Mouse (Mus musculus) heart, postnatal 14 days (tissue): ENCODE data around the gene Olfr15. TPM values are rescaled to one million over a fixed set of nuclear protein-coding genes. Genes with fewer than 3 reads are reported as not detected.
A peak's percentile ranks its signal among the peaks of the same experiment; 100 is the strongest.

Experiments
- DNase-seq, 2 experiments: peaks; one replicate each; pipeline ENCODE4 v3.0.0; 2021 to 2022
- intact Hi-C: fragments of 180-260 bp; cut with DNase I; formaldehyde crosslinking; loops from one replicate; pipeline ENCODE4 v1.15.1; 2025
- total RNA-seq, 2 experiments: library from RNA; stranded (reverse); gene quantifications; 2 replicates each; pipeline ENCODE4 v1.2.3; 2021

Gene Olfr15
- total RNA-seq, 2 experiments from 2014 or later: not detected

GRCm38 (mm10) chr16:3871815-3872214 is 41.1 kb downstream of the Olfr15 start:
- intact Hi-C loops: loop anchor here (5.0 kb wide), 1 partner anchor 35 kb away; the partner anchor contains the start of genes 1700037C18Rik and Cluap1
- no peak for DNase-seq

DNA sequence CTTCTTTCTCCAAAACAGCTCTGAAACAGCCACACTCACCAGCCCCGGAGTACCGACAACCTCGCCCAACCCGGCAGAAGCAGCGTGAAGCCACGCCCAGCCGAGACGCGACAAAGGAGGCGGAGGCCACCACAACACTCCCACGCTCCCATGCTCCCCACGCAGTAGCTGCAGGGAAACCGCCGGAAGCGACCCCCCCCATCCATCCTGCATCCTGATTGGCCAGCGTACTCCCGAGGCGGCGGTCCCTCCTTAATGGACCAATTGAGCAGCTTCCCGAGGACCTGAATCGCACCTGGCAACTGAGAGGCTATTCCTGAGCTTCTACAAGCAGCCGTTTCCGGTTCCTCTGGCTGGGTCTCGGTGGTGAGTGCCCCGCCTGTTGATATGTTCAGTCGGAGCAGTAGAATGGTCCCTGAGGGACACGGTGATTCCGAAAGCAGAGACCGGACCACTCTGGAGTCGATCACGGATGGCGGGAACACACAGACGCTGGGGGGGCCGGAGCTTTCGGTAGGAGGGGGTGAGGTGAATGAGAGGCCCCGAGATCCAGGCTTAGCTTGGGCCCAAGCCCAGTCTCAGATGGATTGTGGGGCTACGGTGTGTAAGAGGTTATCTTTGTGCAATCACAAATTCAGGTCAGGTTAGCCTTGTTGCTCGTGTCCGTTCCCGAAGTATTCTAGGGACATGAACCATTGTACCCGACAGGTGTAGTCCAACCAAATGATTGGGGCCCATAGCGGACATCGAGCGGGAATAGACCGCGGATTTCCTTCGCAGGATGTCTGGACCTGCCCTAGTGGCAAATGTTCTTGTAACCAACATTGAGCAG is 41.8 kb downstream of the Olfr15 start, which contains the start of gene Naa60:
Gene Naa60, plus strand, starts transcription at position 160 of the 832 bp plus-strand sequence.
- intact Hi-C loops: loop anchor here (5.0 kb wide), 1 partner anchor 35 kb away; the partner anchor contains the start of genes 1700037C18Rik and Cluap1

GRCm38 (mm10) chr16:3876346-3876745 is 45.7 kb downstream of the Olfr15 start:
- no peak for DNase-seq
- intact Hi-C loops: no loop called here

More for the DNA sequence above, 41.8 kb downstream of the Olfr15 start, which contains the start of gene Naa60:
- peak; percentile 88 to 90 for DNase-seq

DNA sequence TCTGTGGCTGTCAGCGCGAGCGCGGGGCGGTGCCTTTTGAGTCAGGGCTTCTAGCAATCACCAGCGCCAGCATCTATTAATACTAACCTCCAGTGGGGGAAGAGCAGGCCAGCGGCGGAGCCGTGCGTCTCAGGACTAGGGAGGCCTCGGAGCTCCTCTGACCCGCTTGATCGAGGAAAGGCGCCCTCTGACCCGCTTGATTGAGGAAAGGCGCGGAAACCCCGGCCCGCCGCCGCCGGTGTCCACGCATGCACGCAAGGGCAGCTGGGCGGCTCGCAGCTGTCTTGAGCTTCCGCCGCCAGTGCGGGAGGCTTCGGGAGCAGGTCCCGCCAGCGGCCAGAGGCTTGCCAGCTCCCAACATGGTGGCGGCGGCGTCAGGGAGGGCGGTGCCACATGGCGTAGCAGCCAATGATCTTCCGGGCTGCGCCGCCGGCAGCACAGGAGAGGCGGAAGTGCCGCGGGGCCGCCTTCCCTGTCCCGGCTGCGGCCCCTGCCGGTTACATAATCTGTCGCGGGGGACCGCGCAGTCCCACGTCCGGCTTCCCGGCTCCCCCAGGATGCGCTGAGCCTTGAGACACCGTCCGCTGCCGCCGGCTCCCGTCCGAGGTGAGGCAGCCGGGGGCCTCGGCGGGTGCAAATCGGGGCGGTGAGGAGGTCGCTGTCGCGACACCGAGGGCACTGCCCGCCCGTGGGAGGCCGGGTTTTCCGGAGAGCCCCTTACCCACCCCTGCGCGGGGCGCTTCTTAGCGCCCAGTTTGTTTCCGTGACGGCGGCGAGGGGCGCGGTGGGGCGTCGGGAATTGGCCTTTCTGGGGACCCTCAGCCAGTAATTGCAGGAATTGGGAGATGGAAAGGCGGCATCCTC is 53.8 kb downstream of the Olfr15 start, which contains the start of the genes Zfp597 and Gm20695:
Gene Zfp597, minus strand, starts transcription at position 361 of the 864 bp plus-strand sequence.
Gene Gm20695, plus strand, starts transcription at position 448 of the 864 bp plus-strand sequence.
- intact Hi-C loops: loop anchor here (2.0 kb wide), 2 partner anchors 24 to 38 kb away; partner anchors contain the start of genes 1700037C18Rik, Cluap1 and Zfp174
- DNase-seq: peak; percentile 97

- intact Hi-C loops: loop anchor here (2.0 kb wide), 2 partner anchors 24 to 38 kb away; partner anchors contain the start of genes 1700037C18Rik, Cluap1 and Zfp174
- no peak for DNase-seq
Measured at GRCm38 (mm10) chr16:3885065-3885670, 54.5 kb downstream of the Olfr15 start.

- no peak for DNase-seq
- intact Hi-C loops: no loop called here
Measured at GRCm38 (mm10) chr16:3891621-3892295, 61.1 kb downstream of the Olfr15 start.

DNA sequence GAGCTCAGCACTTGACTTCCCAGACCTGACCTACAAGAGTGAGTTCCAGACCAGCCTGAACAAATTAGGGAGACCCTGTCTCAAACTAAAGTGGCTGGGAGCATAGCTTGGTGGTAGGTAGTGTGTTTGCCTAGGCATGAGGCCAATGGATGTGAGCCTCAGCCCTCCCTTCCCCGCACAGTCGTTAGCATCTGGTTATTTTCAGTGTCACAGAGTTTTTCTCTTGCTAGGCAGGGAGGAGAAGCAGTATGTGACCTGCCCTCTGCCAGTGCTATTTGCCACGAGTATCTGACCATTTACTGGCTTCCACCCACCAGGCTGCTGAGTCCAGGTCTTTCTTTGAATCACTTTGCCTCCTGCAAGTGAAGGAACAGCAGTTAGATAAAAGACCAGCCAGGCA is 63.1 kb downstream of the Olfr15 start:
- no peak for DNase-seq
- intact Hi-C loops: no loop called here

Other genes with a start within 250 kb of the Olfr15 start
- not detected for gene Olfr161, start 239.8 kb upstream of the Olfr15 start, total RNA-seq
- not detected for gene Mefv, start 112.8 kb upstream of the Olfr15 start, total RNA-seq
- gene Zfp263, start 86.8 kb upstream of the Olfr15 start, total RNA-seq: 10 to 100 TPM in 1 of 2 experiments, 1 to 10 TPM in 1; 8.9 to 10.4 TPM
- gene Zfp174, start 16.4 kb downstream of the Olfr15 start, total RNA-seq: 1 to 10 TPM; 1.3 to 1.4 TPM
- gene Naa60, start 41.5 kb downstream of the Olfr15 start, total RNA-seq: 10 to 100 TPM; 57.6 to 61.7 TPM
- gene Zfp597, start 53.7 kb downstream of the Olfr15 start, total RNA-seq: 10 to 100 TPM; 10.9 to 13.5 TPM
- gene Gm20695, start 53.8 kb downstream of the Olfr15 start, total RNA-seq: not detected
- 1 to 10 TPM; 3.8 to 3.9 TPM for gene 1700037C18Rik, start 77.8 kb downstream of the Olfr15 start, total RNA-seq
- 10 to 100 TPM in 1 of 2 experiments, 1 to 10 TPM in 1; 9.6 to 10.3 TPM for gene Cluap1, start 77.9 kb downstream of the Olfr15 start, total RNA-seq
- 1 to 10 TPM; 2.7 to 3.1 TPM for gene Nlrc3, start 145.8 kb downstream of the Olfr15 start, total RNA-seq
- gene Slx4, start 172.9 kb downstream of the Olfr15 start, total RNA-seq: 10 to 100 TPM; 10.8 to 14.6 TPM
- not detected for gene Dnase1, start 206.1 kb downstream of the Olfr15 start, total RNA-seq
- 100 to 1,000 TPM; 161 to 173 TPM for gene Trap1, start 246.9 kb downstream of the Olfr15 start, total RNA-seq